Mouse (Mus musculus): ENCODE data around the gene Apoa5.

DNA sequence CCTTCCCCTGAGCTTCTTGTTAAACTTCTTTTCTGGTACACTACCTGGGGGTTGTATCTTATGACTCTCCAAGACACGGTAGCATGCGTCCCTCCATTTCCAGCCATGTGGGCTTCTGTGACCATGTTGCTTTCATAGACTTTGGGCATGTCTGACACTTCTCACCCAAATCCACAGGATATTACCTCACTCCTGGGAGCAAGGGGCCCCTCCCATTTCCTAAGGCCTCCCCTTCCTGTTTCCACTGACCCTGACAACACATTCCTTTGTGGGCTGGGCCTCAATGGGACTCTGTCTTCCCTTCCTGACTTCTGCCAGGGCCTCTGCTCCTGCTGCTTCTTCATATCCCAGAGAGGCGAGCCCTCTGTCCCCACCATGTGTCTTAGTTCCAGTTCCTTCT lies 10.9 kb upstream of the Apoa5 start:
- no peak for TF ChIP-seq POLR2A (IDR thresholded peaks at IDR 0.05; ENCODE audit: low read depth, low read length)
- TF ChIP-seq CTCF (IDR thresholded peaks at IDR 0.05; ENCODE audit: extremely low read depth, insufficient read depth, insufficient read length, insufficient replicate concordance) = no peak
